Mouse (Mus musculus): ENCODE results near the gene Cyb561d2.

DNA sequence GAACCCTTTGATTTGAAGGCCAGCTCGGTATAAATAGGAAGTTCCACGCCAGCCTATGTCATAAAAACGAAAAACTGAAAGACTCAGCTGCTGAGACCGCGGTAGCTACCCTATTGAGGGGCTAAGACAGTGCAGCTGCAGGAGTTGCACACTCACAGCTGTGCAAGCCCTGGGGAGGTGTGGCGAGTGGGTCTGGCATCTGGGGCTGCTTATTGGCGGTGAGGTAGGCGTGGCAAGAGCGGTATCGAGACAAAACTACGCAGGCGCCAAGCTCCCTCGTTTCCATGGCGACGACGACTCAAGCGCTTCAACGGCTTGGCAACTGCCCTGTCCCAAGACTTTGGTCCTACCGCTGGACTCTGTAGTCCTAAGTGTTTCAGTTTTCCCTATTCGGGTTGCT is 5.0 kb upstream of the Cyb561d2 start, which contains the start of gene Zmynd10:
- TF ChIP-seq POLR2A (IDR thresholded peaks at IDR 0.05; ENCODE audit: borderline replicate concordance, extremely low read depth, insufficient read depth, insufficient read length, poor library complexity, severe bottlenecking) (no peak), CTCF (IDR thresholded peaks at IDR 0.05; ENCODE audit: borderline replicate concordance, extremely low read depth, insufficient read depth, insufficient read length) (no peak)

Data from brain, embryonic 14.5 days (tissue).